Mouse (Mus musculus) embryonic fibroblast, embryonic 13.5 days (primary cell): ENCODE measurements around the gene Osbpl8.

Experiments used
- CTCF ChIP-seq: IDR thresholded peaks from 2 replicates; pipeline ENCODE4 v1.5.1; 2011; ENCODE audit warnings: mild to moderate bottlenecking, control low read depth, low read length, moderate library complexity, borderline replicate concordance; ENCODE audit not compliant: insufficient read depth
- POLR2A ChIP-seq: IDR thresholded peaks from 2 replicates; pipeline ENCODE4 v1.6.1; 2011; ENCODE audit warnings: low read depth, mild to moderate bottlenecking, control low read depth, low read length, moderate library complexity

GRCm38 (mm10) chr10:111275822-111276221 lies 111.3 kb downstream of the Osbpl8 start:
- no peak for TF ChIP-seq CTCF
- TF ChIP-seq POLR2A = no peak
